Mouse (Mus musculus): ENCODE measurements around the gene Plin4. TPM values are rescaled to one million over a fixed set of nuclear protein-coding genes. Genes with fewer than 3 reads are reported as not detected.
"Not testable (repeated sequence)": the region's sequence is repeated elsewhere in the genome, so short reads cannot be mapped to it uniquely, and the experiment has no call there.

Gene Plin4
- polyA plus RNA-seq, 1 experiment from 2014 or later, result 0.18 TPM

GRCm38 (mm10) chr17:56069066-56069465 is 40.5 kb downstream of the Plin4 start:
- no peak overlapping the region for H3K4me2 ChIP-seq
- peaks cover 90% of the 10 kb centered on the region for H3K36me3 ChIP-seq (replicated peaks)
- peaks cover 6% of the 10 kb centered on the region for H3K4me1 ChIP-seq
- no peaks in the 10 kb centered on the region for H3K27me3 ChIP-seq
- no peak for ATAC-seq (ENCODE audit: low FRiP score)
- WGBS, result 96% methylated on average over 14 of the region's 14 CpGs
- H3K27ac ChIP-seq, result no peak overlapping the region
- no peaks in the 10 kb centered on the region for H3K9me3 ChIP-seq
- no peak overlapping the region for H3K9ac ChIP-seq
- no peak overlapping the region for H3K4me3 ChIP-seq (replicated peaks)

DNA sequence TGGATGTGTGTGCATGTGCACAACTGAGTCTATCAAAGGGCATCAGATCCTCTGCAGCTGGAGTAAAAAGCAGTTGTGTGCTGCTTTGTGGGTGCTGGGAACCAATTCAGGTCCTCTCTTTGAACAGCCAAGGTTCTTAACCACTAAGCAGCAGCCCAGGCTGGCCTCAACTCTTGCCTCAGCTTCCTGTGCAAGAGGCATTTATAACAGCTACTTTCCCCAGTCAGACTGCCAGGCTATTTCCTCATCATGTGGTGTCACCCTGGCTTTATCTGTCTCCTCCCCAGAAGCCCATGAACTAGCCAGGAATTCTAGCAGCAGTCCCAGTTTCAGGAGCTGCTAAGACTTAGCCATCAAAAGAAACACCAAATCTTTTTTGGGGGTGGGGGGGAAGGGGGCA is 43.2 kb downstream of the Plin4 start:
- H3K4me3 ChIP-seq (replicated peaks), result no peak overlapping the region
- H3K4me1 ChIP-seq, result no peaks in the 10 kb centered on the region
- no peaks in the 10 kb centered on the region for H3K9me3 ChIP-seq
- peaks cover 100% of the 10 kb centered on the region for H3K36me3 ChIP-seq (replicated peaks)
- H3K4me2 ChIP-seq, result no peak overlapping the region
- no peak for ATAC-seq (ENCODE audit: low FRiP score)
- no peak overlapping the region for H3K27ac ChIP-seq
- H3K9ac ChIP-seq, result no peak overlapping the region
- no peaks in the 10 kb centered on the region for H3K27me3 ChIP-seq

- H3K4me3 ChIP-seq (replicated peaks); H3K4me2 ChIP-seq; ATAC-seq (ENCODE audit: low FRiP score); H3K9me3 ChIP-seq; H3K9ac ChIP-seq; H3K27me3 ChIP-seq; H3K4me1 ChIP-seq; H3K27ac ChIP-seq: not testable (repeated sequence)
- peaks cover 100% of the 10 kb centered on the region for H3K36me3 ChIP-seq (replicated peaks)
- 84% methylated on average over 6 of the region's 6 CpGs for WGBS
Measured at GRCm38 (mm10) chr17:56065715-56066114, 43.9 kb downstream of the Plin4 start.

DNA sequence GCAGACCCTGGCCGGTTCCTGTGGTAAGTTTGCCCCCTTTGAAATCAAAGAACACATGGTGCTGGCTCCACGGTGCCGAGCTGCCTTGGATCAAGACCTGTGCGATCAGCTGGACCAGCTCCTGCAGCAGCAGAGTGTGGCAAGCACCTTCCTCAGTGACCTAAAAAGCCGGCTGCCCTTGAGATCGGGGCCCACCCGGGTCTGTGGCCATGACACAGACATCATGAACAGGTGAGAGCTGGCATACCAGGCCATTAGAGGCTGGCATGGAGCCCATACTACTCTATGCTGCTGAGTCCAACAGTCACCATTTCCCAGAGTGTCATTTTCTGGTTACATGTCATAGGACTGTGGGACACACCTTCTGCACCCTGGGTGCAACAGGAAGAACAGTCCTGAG is 47.5 kb downstream of the Plin4 start:
- Histone ChIP-seq H3K4me1 (no peaks in the 10 kb centered on the region), H3K9ac (no peak overlapping the region), H3K27ac (no peak overlapping the region), H3K36me3 (replicated peaks) (peaks cover 99% of the 10 kb centered on the region), H3K27me3 (no peaks in the 10 kb centered on the region), H3K4me2 (no peak overlapping the region), H3K4me3 (replicated peaks) (no peak overlapping the region), H3K9me3 (no peaks in the 10 kb centered on the region)
- ATAC-seq (ENCODE audit: low FRiP score), result no peak
- 95% methylated on average over 7 of the region's 7 CpGs for WGBS

DNA sequence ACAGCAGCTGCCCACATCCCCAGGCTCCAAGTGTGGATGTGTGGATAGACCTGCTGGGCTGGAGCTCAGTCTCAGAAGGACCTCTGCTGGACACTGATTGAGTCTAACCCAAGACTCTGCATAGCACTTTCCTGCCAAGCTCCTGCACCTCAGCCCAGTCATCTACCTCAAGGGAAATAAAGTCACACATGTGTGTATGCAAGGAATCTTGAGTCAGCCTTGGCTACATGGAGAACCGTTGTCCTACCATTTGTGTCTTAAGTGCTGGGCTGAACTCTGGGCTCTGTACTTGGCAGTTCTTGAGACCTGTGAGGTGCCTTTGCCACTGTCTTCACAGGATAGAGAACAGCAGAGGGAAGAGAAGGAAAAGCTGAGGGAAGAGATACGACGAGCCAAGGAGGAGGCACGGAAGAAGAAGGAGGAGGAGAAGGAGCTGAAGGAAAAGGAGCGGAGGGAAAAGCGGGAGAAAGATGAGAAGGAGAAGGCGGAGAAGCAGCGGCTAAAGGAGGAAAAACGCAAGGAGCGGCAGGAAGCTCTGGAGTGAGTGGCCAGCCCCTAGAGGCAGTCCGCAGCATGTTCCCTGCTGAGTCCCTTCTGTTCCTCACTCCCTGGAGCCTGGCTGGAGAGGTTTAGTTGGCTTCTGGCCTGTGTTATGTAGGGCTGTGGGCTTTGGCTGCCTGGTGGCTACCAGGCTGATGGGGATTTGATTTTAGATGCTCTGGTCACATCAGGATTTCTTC is 52.1 kb downstream of the Plin4 start:
- ATAC-seq (ENCODE audit: low FRiP score), result no peak
- no peaks in the 10 kb centered on the region for H3K9me3 ChIP-seq
- no peaks in the 10 kb centered on the region for H3K4me1 ChIP-seq
- no peak overlapping the region for H3K4me3 ChIP-seq (replicated peaks)
- H3K27ac ChIP-seq, result no peak overlapping the region
- H3K27me3 ChIP-seq, result no peaks in the 10 kb centered on the region
- H3K9ac ChIP-seq, result no peak overlapping the region
- 86% methylated on average over 11 of the region's 11 CpGs for WGBS
- H3K36me3 ChIP-seq (replicated peaks), result peaks cover 76% of the 10 kb centered on the region
- H3K4me2 ChIP-seq, result no peak overlapping the region

- Histone ChIP-seq H3K27me3 (no peaks in the 10 kb centered on the region), H3K27ac (no peak overlapping the region), H3K4me2 (no peak overlapping the region), H3K36me3 (replicated peaks) (peaks cover 75% of the 10 kb centered on the region), H3K9ac (no peak overlapping the region), H3K9me3 (no peaks in the 10 kb centered on the region), H3K4me3 (replicated peaks) (no peak overlapping the region), H3K4me1 (no peaks in the 10 kb centered on the region)
- no peak for ATAC-seq (ENCODE audit: low FRiP score)
- WGBS, result 73% methylated on average over 4 of the region's 4 CpGs
Measured at GRCm38 (mm10) chr17:56055945-56056678, 53.5 kb downstream of the Plin4 start.

DNA sequence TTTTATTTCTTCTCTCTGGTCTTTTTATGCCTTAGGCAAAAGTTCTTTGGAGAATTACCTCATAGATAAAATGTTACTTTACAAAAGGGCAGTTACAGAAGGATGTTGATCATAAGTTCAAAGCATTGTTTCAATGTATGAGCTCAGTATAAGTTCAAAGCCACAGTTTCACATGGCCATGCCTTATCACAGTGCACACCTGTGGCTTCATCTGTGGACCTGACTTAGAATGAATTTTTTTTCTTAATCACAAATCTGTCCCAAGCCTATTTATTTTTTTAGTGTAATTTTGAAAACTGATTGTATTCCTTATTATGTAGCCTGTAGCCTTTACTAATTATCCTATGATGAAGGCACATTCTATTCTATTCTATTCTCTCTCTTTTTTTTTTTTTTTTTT is 54.7 kb downstream of the Plin4 start:
- H3K27ac ChIP-seq, result no peak overlapping the region
- H3K4me1 ChIP-seq, result no peaks in the 10 kb centered on the region
- no peak overlapping the region for H3K4me3 ChIP-seq (replicated peaks)
- no peak overlapping the region for H3K9ac ChIP-seq
- no peak overlapping the region for H3K4me2 ChIP-seq
- H3K9me3 ChIP-seq, result no peaks in the 10 kb centered on the region
- H3K27me3 ChIP-seq, result no peaks in the 10 kb centered on the region
- ATAC-seq (ENCODE audit: low FRiP score), result no peak
- peaks cover 75% of the 10 kb centered on the region for H3K36me3 ChIP-seq (replicated peaks)

DNA sequence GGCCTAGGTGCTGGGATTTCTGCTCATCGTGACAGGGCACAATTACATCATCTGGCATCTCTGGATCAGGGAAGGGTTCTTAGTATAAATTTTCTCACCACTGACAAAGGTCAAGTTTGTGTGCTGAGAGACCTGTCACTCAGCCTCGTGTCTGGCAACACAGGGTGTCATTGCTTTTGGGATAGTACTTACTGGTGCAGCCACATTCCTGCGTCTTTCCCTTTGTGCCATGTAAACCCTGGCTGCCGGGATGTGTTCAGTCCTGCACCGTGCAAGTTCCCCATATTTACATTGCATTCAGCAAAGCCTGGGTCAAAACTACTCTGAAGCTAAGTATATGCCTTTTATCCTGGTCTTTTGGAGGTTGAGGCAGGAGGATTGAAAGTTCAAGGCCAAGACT is 58.2 kb downstream of the Plin4 start:
- no peak overlapping the region for H3K9ac ChIP-seq
- H3K36me3 ChIP-seq (replicated peaks), result peaks cover 74% of the 10 kb centered on the region
- H3K4me3 ChIP-seq (replicated peaks), result no peak overlapping the region
- H3K4me2 ChIP-seq, result no peak overlapping the region
- no peak for ATAC-seq (ENCODE audit: low FRiP score)
- 92% methylated on average over 5 of the region's 5 CpGs for WGBS
- no peaks in the 10 kb centered on the region for H3K9me3 ChIP-seq
- H3K4me1 ChIP-seq, result no peaks in the 10 kb centered on the region
- no peak overlapping the region for H3K27ac ChIP-seq
- no peaks in the 10 kb centered on the region for H3K27me3 ChIP-seq

Other genes with a start within 250 kb of the Plin4 start
- gene Zfp119a, start 230.9 kb downstream of the Plin4 start, polyA plus RNA-seq (2016; fragmentation: Nextera tagmentation; extraction: Ambion mirVana), result 11.4 TPM in 2 replicates
- gene Zfp959, start 217.7 kb downstream of the Plin4 start, polyA plus RNA-seq (2016; fragmentation: Nextera tagmentation; extraction: Ambion mirVana), result 13.2 and 13.5 TPM in 2 replicates
- gene Zfp119b, start 160.3 kb downstream of the Plin4 start, polyA plus RNA-seq (2016; fragmentation: Nextera tagmentation; extraction: Ambion mirVana), result 4.8 and 5.6 TPM in 2 replicates
- gene Ebi3, start 157.2 kb downstream of the Plin4 start, polyA plus RNA-seq (2016; fragmentation: Nextera tagmentation; extraction: Ambion mirVana), result 2.3 TPM in 2 replicates
- gene Yju2, start 150.7 kb downstream of the Plin4 start, polyA plus RNA-seq (2016; fragmentation: Nextera tagmentation; extraction: Ambion mirVana), result 28.0 and 29.1 TPM in 2 replicates
- 81.1 and 94.0 TPM in 2 replicates for gene Shd, start 139.3 kb downstream of the Plin4 start, polyA plus RNA-seq (2016; fragmentation: Nextera tagmentation; extraction: Ambion mirVana)
- 79.7 and 82.4 TPM in 2 replicates for gene Fsd1, start 123.3 kb downstream of the Plin4 start, polyA plus RNA-seq (2016; fragmentation: Nextera tagmentation; extraction: Ambion mirVana)
- 4.2 and 4.6 TPM in 2 replicates for gene Stap2, start 104.2 kb downstream of the Plin4 start, polyA plus RNA-seq (2016; fragmentation: Nextera tagmentation; extraction: Ambion mirVana)
- gene Mpnd, start 104.1 kb downstream of the Plin4 start, polyA plus RNA-seq (2016; fragmentation: Nextera tagmentation; extraction: Ambion mirVana), result 184 and 186 TPM in 2 replicates
- 130 and 135 TPM in 2 replicates for gene Sh3gl1, start 73.2 kb downstream of the Plin4 start, polyA plus RNA-seq (2016; fragmentation: Nextera tagmentation; extraction: Ambion mirVana)
- gene Chaf1a, start 69.4 kb downstream of the Plin4 start, polyA plus RNA-seq (2016; fragmentation: Nextera tagmentation; extraction: Ambion mirVana), result 39.1 and 43.4 TPM in 2 replicates
- gene Ubxn6, start 34.8 kb downstream of the Plin4 start, polyA plus RNA-seq (2016; fragmentation: Nextera tagmentation; extraction: Ambion mirVana), result 49.7 and 50.8 TPM in 2 replicates
- 183 and 188 TPM in 2 replicates for gene Hdgfl2, start 30.2 kb downstream of the Plin4 start, polyA plus RNA-seq (2016; fragmentation: Nextera tagmentation; extraction: Ambion mirVana)
- gene Plin5, start 7.8 kb upstream of the Plin4 start, polyA plus RNA-seq (2016; fragmentation: Nextera tagmentation; extraction: Ambion mirVana), result 0.22 TPM in 1 of 2 replicates, not detected in the other
- gene Lrg1, start 12.2 kb upstream of the Plin4 start, polyA plus RNA-seq (2016; fragmentation: Nextera tagmentation; extraction: Ambion mirVana), result 0.18 and 0.27 TPM in 2 replicates
- gene Sema6b, start 30.5 kb upstream of the Plin4 start, polyA plus RNA-seq (2016; fragmentation: Nextera tagmentation; extraction: Ambion mirVana), result 4.8 and 5.4 TPM in 2 replicates
- gene Tnfaip8l1, start 52.7 kb upstream of the Plin4 start, polyA plus RNA-seq (2016; fragmentation: Nextera tagmentation; extraction: Ambion mirVana), result 7.5 TPM in 2 replicates
- 54.5 and 57.3 TPM in 2 replicates for gene Mydgf, start 74.1 kb upstream of the Plin4 start, polyA plus RNA-seq (2016; fragmentation: Nextera tagmentation; extraction: Ambion mirVana)
- 43.4 and 48.6 TPM in 2 replicates for gene Dpp9, start 109.1 kb upstream of the Plin4 start, polyA plus RNA-seq (2016; fragmentation: Nextera tagmentation; extraction: Ambion mirVana)
- gene Fem1a, start 147.0 kb upstream of the Plin4 start, polyA plus RNA-seq (2016; fragmentation: Nextera tagmentation; extraction: Ambion mirVana), result 18.2 and 20.3 TPM in 2 replicates
- gene Ticam1, start 167.0 kb upstream of the Plin4 start, polyA plus RNA-seq (2016; fragmentation: Nextera tagmentation; extraction: Ambion mirVana), result 1.5 and 1.7 TPM in 2 replicates
- 28.6 and 28.8 TPM in 2 replicates for gene Plin3, start 183.1 kb upstream of the Plin4 start, polyA plus RNA-seq (2016; fragmentation: Nextera tagmentation; extraction: Ambion mirVana)
- not detected in 2 replicates for gene Arrdc5, start 190.5 kb upstream of the Plin4 start, polyA plus RNA-seq (2016; fragmentation: Nextera tagmentation; extraction: Ambion mirVana)
- 187 and 198 TPM in 2 replicates for gene Uhrf1, start 193.5 kb upstream of the Plin4 start, polyA plus RNA-seq (2016; fragmentation: Nextera tagmentation; extraction: Ambion mirVana)
- gene Kdm4b, start 216.3 kb upstream of the Plin4 start, polyA plus RNA-seq (2016; fragmentation: Nextera tagmentation; extraction: Ambion mirVana), result 61.6 and 63.4 TPM in 2 replicates

Measured in forebrain, embryonic 12.5 days (tissue).